Mouse (Mus musculus): ENCODE data around the gene Xcl1. TPM values are rescaled to one million over a fixed set of nuclear protein-coding genes. Genes with fewer than 3 reads are reported as not detected.

Xcl1 gene
- polyA plus RNA-seq, 1 experiment from 2014 or later, result not detected

- WGBS, result 46% methylated on average over 11 of the region's 11 CpGs
Measured at GRCm38 (mm10) chr1:164959787-164960385, 24.6 kb upstream of the Xcl1 start.

DNA sequence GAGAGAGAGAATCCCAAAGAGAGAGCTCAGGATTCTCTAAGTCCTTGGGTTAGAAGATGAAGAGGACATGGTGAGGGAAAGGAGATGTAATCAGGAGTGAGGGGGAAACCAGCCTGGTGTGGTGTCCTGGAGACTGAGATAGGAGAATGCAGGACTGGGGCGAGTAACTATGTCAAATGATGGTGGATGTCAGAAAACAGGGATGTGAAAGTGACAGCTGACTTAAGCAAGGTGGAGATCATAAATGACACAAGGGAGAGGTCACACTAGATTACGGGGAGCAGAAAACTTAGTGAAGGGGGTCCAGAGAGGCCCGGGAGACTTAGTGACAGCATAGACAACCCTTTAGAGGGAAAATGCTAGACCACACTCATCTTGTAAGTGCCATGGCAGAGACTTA, 23.8 kb upstream of the Xcl1 start:
- Histone ChIP-seq H3K4me2 (replicated peaks; ENCODE audit: low read depth, low read length) (no peak overlapping the region), H3K4me1 (ENCODE audit: insufficient read depth, low read length) (no peaks in the 10 kb centered on the region), H3K4me3 (ENCODE audit: low read length) (no peak overlapping the region), H3K27me3 (ENCODE audit: insufficient read depth, low read length) (no peaks in the 10 kb centered on the region), H3K9ac (replicated peaks; ENCODE audit: low read length) (no peak overlapping the region), H3K27ac (ENCODE audit: low read length) (no peak overlapping the region), H3K9me3 (ENCODE audit: low read length) (no peaks in the 10 kb centered on the region), H3K36me3 (ENCODE audit: insufficient read depth, low read length) (no peaks in the 10 kb centered on the region)
- ATAC-seq (ENCODE audit: low FRiP score, low TSS enrichment), result no peak
- 87% methylated on average over 3 of the region's 3 CpGs for WGBS

More at GRCm38 (mm10) chr1:164959787-164960385, 24.6 kb upstream of the Xcl1 start:
- no peak overlapping the region for H3K27ac ChIP-seq (ENCODE audit: low read length)
- no peak overlapping the region for H3K4me3 ChIP-seq (ENCODE audit: low read length)
- H3K4me1 ChIP-seq (ENCODE audit: insufficient read depth, low read length), result no peaks in the 10 kb centered on the region
- H3K27me3 ChIP-seq (ENCODE audit: insufficient read depth, low read length), result no peaks in the 10 kb centered on the region
- ATAC-seq (ENCODE audit: low FRiP score, low TSS enrichment), result no peak
- no peaks in the 10 kb centered on the region for H3K36me3 ChIP-seq (ENCODE audit: insufficient read depth, low read length)
- H3K4me2 ChIP-seq (replicated peaks; ENCODE audit: low read depth, low read length), result no peak overlapping the region
- H3K9ac ChIP-seq (replicated peaks; ENCODE audit: low read length), result no peak overlapping the region
- no peaks in the 10 kb centered on the region for H3K9me3 ChIP-seq (ENCODE audit: low read length)

DNA sequence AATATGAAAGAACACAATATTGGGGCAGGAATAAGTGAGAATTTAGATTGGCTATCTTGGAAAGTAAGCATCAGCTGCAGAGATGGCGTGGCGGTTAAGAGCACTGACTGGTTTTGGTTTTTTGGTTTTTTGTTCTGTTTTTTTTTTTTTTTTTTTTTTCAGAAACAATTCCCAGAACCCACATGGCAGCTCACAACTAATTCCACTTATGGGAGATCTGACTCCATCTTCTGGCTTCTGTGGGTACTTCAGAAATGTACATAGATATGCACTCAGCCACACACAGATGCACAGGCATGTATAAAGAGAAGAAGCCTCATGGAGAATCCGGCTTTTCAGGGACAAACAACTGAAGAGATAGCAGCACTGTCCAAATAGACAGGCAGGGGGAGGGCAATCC, 22.6 kb upstream of the Xcl1 start:
- H3K4me2 ChIP-seq (replicated peaks; ENCODE audit: low read depth, low read length), result no peak overlapping the region
- no peaks in the 10 kb centered on the region for H3K27me3 ChIP-seq (ENCODE audit: insufficient read depth, low read length)
- H3K4me3 ChIP-seq (ENCODE audit: low read length), result no peak overlapping the region
- 90% methylated on average over 3 of the region's 3 CpGs for WGBS
- H3K4me1 ChIP-seq (ENCODE audit: insufficient read depth, low read length), result no peaks in the 10 kb centered on the region
- no peak for ATAC-seq (ENCODE audit: low FRiP score, low TSS enrichment)
- no peak overlapping the region for H3K27ac ChIP-seq (ENCODE audit: low read length)
- H3K9ac ChIP-seq (replicated peaks; ENCODE audit: low read length), result no peak overlapping the region
- no peaks in the 10 kb centered on the region for H3K9me3 ChIP-seq (ENCODE audit: low read length)
- H3K36me3 ChIP-seq (ENCODE audit: insufficient read depth, low read length), result no peaks in the 10 kb centered on the region

GRCm38 (mm10) chr1:164956725-164957399, 21.5 kb upstream of the Xcl1 start:
- Histone ChIP-seq H3K4me1 (ENCODE audit: insufficient read depth, low read length) (no peaks in the 10 kb centered on the region), H3K9ac (replicated peaks; ENCODE audit: low read length) (no peak overlapping the region), H3K36me3 (ENCODE audit: insufficient read depth, low read length) (no peaks in the 10 kb centered on the region), H3K4me2 (replicated peaks; ENCODE audit: low read depth, low read length) (no peak overlapping the region), H3K27me3 (ENCODE audit: insufficient read depth, low read length) (no peaks in the 10 kb centered on the region), H3K27ac (ENCODE audit: low read length) (no peak overlapping the region), H3K4me3 (ENCODE audit: low read length) (no peak overlapping the region), H3K9me3 (ENCODE audit: low read length) (no peaks in the 10 kb centered on the region)
- WGBS, result 84% methylated on average over 3 of the region's 3 CpGs
- no peak for ATAC-seq (ENCODE audit: low FRiP score, low TSS enrichment)

- Histone ChIP-seq H3K27me3 (ENCODE audit: insufficient read depth, low read length) (no peaks in the 10 kb centered on the region), H3K4me3 (ENCODE audit: low read length) (no peak overlapping the region), H3K9me3 (ENCODE audit: low read length) (no peaks in the 10 kb centered on the region), H3K36me3 (ENCODE audit: insufficient read depth, low read length) (no peaks in the 10 kb centered on the region), H3K4me1 (ENCODE audit: insufficient read depth, low read length) (no peaks in the 10 kb centered on the region), H3K9ac (replicated peaks; ENCODE audit: low read length) (no peak overlapping the region), H3K27ac (ENCODE audit: low read length) (no peak overlapping the region), H3K4me2 (replicated peaks; ENCODE audit: low read depth, low read length) (no peak overlapping the region)
- ATAC-seq (ENCODE audit: low FRiP score, low TSS enrichment), result no peak
- WGBS, result 75% methylated on average over 7 of the region's 7 CpGs
Measured at GRCm38 (mm10) chr1:164955452-164956196, 20.3 kb upstream of the Xcl1 start.

DNA sequence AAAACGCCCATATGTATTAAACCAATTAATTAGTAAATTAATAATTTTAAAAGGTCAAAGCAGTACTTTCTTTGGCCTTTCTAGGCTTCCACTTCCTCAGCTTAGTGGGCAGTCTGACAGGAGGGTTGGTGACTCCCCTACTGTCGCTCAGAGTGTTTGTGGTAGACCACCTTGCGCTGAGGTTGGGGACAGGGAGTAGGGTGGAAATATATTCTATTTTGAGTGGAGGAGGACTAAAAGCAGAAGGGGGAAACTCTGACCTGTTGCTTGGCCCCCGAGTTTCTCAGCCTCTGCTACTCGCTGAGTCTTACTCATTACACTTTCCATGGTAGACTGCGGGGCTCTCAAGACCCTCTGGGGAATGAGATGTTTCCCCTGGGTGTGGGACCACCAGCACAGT, 18.2 kb upstream of the Xcl1 start:
- Histone ChIP-seq H3K9me3 (ENCODE audit: low read length) (no peaks in the 10 kb centered on the region), H3K27me3 (ENCODE audit: insufficient read depth, low read length) (no peaks in the 10 kb centered on the region), H3K4me1 (ENCODE audit: insufficient read depth, low read length) (no peaks in the 10 kb centered on the region), H3K4me3 (ENCODE audit: low read length) (no peak overlapping the region), H3K9ac (replicated peaks; ENCODE audit: low read length) (no peak overlapping the region), H3K27ac (ENCODE audit: low read length) (no peak overlapping the region), H3K36me3 (ENCODE audit: insufficient read depth, low read length) (no peaks in the 10 kb centered on the region), H3K4me2 (replicated peaks; ENCODE audit: low read depth, low read length) (no peak overlapping the region)
- ATAC-seq (ENCODE audit: low FRiP score, low TSS enrichment), result no peak
- WGBS, result 88% methylated on average over 6 of the region's 6 CpGs

- no peak for ATAC-seq (ENCODE audit: low FRiP score, low TSS enrichment)
- no peak overlapping the region for H3K27ac ChIP-seq (ENCODE audit: low read length)
- WGBS, result 68% methylated on average over 2 of the region's 2 CpGs
Measured at GRCm38 (mm10) chr1:164936060-164936459, 733 bp upstream of the Xcl1 start.

GRCm38 (mm10) chr1:164933441-164934188, 1.7 kb downstream of the Xcl1 start:
- Histone ChIP-seq H3K4me3 (ENCODE audit: low read length) (no peak overlapping the region), H3K4me2 (replicated peaks; ENCODE audit: low read depth, low read length) (no peak overlapping the region), H3K9me3 (ENCODE audit: low read length) (no peaks in the 10 kb centered on the region), H3K27ac (ENCODE audit: low read length) (no peak overlapping the region), H3K9ac (replicated peaks; ENCODE audit: low read length) (no peak overlapping the region), H3K27me3 (ENCODE audit: insufficient read depth, low read length) (no peaks in the 10 kb centered on the region), H3K4me1 (ENCODE audit: insufficient read depth, low read length) (no peaks in the 10 kb centered on the region), H3K36me3 (ENCODE audit: insufficient read depth, low read length) (no peaks in the 10 kb centered on the region)
- ATAC-seq (ENCODE audit: low FRiP score, low TSS enrichment), result no peak
- 82% methylated on average over 10 of the region's 10 CpGs for WGBS

More at GRCm38 (mm10) chr1:164936060-164936459, 733 bp upstream of the Xcl1 start:
- Histone ChIP-seq H3K4me2 (replicated peaks; ENCODE audit: low read depth, low read length) (no peak overlapping the region), H3K36me3 (ENCODE audit: insufficient read depth, low read length) (no peaks in the 10 kb centered on the region), H3K9ac (replicated peaks; ENCODE audit: low read length) (no peak overlapping the region), H3K4me1 (ENCODE audit: insufficient read depth, low read length) (no peaks in the 10 kb centered on the region), H3K4me3 (ENCODE audit: low read length) (no peak overlapping the region), H3K9me3 (ENCODE audit: low read length) (no peaks in the 10 kb centered on the region), H3K27me3 (ENCODE audit: insufficient read depth, low read length) (no peaks in the 10 kb centered on the region)

DNA sequence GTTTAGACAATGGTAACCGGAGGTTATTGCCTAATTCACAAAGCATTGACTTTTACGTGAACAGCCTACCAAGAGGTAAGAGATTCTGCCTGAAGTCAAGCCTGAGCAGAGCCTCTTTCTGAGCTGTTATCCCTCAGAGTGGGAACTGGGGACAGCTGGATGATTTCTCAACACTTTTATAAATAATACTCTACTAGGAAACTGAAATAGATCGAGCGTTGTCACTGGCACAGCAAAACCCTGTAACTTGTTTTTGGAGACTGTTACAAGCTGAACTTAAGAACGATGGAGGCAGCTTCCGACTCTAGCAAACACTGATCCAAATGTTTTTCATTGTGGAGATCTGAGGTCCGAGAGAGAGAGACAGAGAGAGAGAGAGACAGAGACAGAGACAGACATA, 4.2 kb downstream of the Xcl1 start:
- Histone ChIP-seq H3K9me3 (ENCODE audit: low read length) (0 out of 2 replicates have a peak, but pooled peaks cover 2% of the 10 kb centered on the region), H3K27ac (ENCODE audit: low read length) (no peak overlapping the region), H3K27me3 (ENCODE audit: insufficient read depth, low read length) (no peaks in the 10 kb centered on the region), H3K36me3 (ENCODE audit: insufficient read depth, low read length) (no peaks in the 10 kb centered on the region), H3K9ac (replicated peaks; ENCODE audit: low read length) (no peak overlapping the region), H3K4me2 (replicated peaks; ENCODE audit: low read depth, low read length) (no peak overlapping the region), H3K4me1 (ENCODE audit: insufficient read depth, low read length) (no peaks in the 10 kb centered on the region), H3K4me3 (ENCODE audit: low read length) (no peak overlapping the region)
- 81% methylated on average over 7 of the region's 7 CpGs for WGBS
- no peak for ATAC-seq (ENCODE audit: low FRiP score, low TSS enrichment)
